In genomic region chr4:102495474-102495873, GRCm38 (mm10) we compare ENCODE assay signal across 11 mouse cellular contexts.
DNase-seq lines count a peak whose midpoint lies in the region; ATAC-seq and TF ChIP-seq lines count a peak whose summit lies in the region.
"Had no signal": no experiment of that assay in that cellular context is flagged by ENCODE, and none has a peak within 500 bp of the region (broad histone marks: within the 10 kb centered on the region; RNA-seq: fewer than 3 reads in every experiment).

No protein-coding gene starts in this region.

- H3K79me2 ChIP-seq in heart, adult 2 months (replicated peaks; ENCODE audit: control insufficient read depth, insufficient read depth, low read length), result peaks cover 6% of the 10 kb centered on the region

- H3K9me3 ChIP-seq in heart, embryonic 12.5 days (replicated peaks), result no peaks in the 10 kb centered on the region
- no peaks in the 10 kb centered on the region for H3K9me3 ChIP-seq in lung, embryonic 16.5 days (ENCODE audit: control insufficient read depth, low read length)
- no peaks in the 10 kb centered on the region for H3K9me3 ChIP-seq in midbrain, postnatal 0 days (ENCODE audit: low read length)
- H3K9me3 ChIP-seq: hindbrain, embryonic 12.5 days; lung, embryonic 15.5 days had no signal

- H3K27ac ChIP-seq in heart, adult 2 months, result peak overlapping the region; percentile 17
- no peak overlapping the region for H3K27ac ChIP-seq in heart, embryonic 12.5 days (ENCODE audit: poor library complexity, severe bottlenecking)
- H3K27ac ChIP-seq in lung, embryonic 16.5 days (ENCODE audit: low read length), result no peak overlapping the region
- H3K27ac ChIP-seq in midbrain, postnatal 0 days (ENCODE audit: low read depth, low read length), result no peak overlapping the region
- H3K27ac ChIP-seq: hindbrain, embryonic 12.5 days had no signal

- no peak overlapping the region for H3K4me3 ChIP-seq in heart, adult 2 months
- H3K4me3 ChIP-seq in heart, embryonic 12.5 days, result no peak overlapping the region
- H3K4me3 ChIP-seq in lung, embryonic 16.5 days (ENCODE audit: low read length), result no peak overlapping the region
- H3K4me3 ChIP-seq in lung, adult 2 months (replicated peaks; ENCODE audit: extremely low read depth, low read depth, low read length), result no peak overlapping the region
- H3K4me3 ChIP-seq in midbrain, postnatal 0 days (ENCODE audit: low read depth, low read length), result no peak overlapping the region
- H3K4me3 ChIP-seq: hindbrain, embryonic 12.5 days; lung, embryonic 15.5 days had no signal

- peaks cover 8% of the 10 kb centered on the region for H3K4me1 ChIP-seq in heart, adult 2 months (ENCODE audit: control insufficient read depth, insufficient read depth, low read length)
- H3K4me1 ChIP-seq in heart, embryonic 12.5 days (replicated peaks), result peaks cover 16% of the 10 kb centered on the region
- peaks cover 5% of the 10 kb centered on the region; the same call in 1 of the 2 replicates for H3K4me1 ChIP-seq in lung, embryonic 16.5 days (replicated peaks; ENCODE audit: control insufficient read depth, insufficient read depth, low read length)
- H3K4me1 ChIP-seq in lung, adult 2 months (ENCODE audit: control insufficient read depth, insufficient read depth, low read length), result peaks cover 2% of the 10 kb centered on the region; the same call in 1 of the 2 replicates
- H3K4me1 ChIP-seq in midbrain, postnatal 0 days (ENCODE audit: insufficient read depth, low read length), result no peaks in the 10 kb centered on the region

- no peak for TF ChIP-seq POLR2A in heart, adult 2 months (IDR thresholded peaks at IDR 0.05; ENCODE audit: insufficient read depth, low read depth, low read length)
- no peak for TF ChIP-seq POLR2A in lung, adult 2 months (IDR thresholded peaks at IDR 0.05; ENCODE audit: borderline replicate concordance, extremely low read depth, low read depth, low read length)

- peaks cover 5% of the 10 kb centered on the region for H3K36me3 ChIP-seq in heart, adult 2 months (ENCODE audit: control insufficient read depth, insufficient read depth, low read length)
- H3K36me3 ChIP-seq in heart, embryonic 12.5 days, result peaks cover 6% of the 10 kb centered on the region; the same call in 1 of the 2 replicates
- H3K36me3 ChIP-seq in lung, embryonic 16.5 days (ENCODE audit: control insufficient read depth, insufficient read depth, low read length), result no peaks in the 10 kb centered on the region
- no peaks in the 10 kb centered on the region; the same call in 1 of the 2 replicates for H3K36me3 ChIP-seq in midbrain, postnatal 0 days (ENCODE audit: insufficient read depth, low read length)
- H3K36me3 ChIP-seq: hindbrain, embryonic 12.5 days; lung, embryonic 15.5 days had no signal

- H3K9ac ChIP-seq in heart, adult 2 months (ENCODE audit: low read depth, low read length), result no peak overlapping the region; the same call in 1 of the 2 replicates
- H3K9ac ChIP-seq in heart, embryonic 12.5 days, result no peak overlapping the region
- no peak overlapping the region for H3K9ac ChIP-seq in lung, embryonic 16.5 days (ENCODE audit: low read length)
- H3K9ac ChIP-seq in midbrain, postnatal 0 days (replicated peaks; ENCODE audit: low read length, poor library complexity, severe bottlenecking), result no peak overlapping the region
- H3K9ac ChIP-seq: hindbrain, embryonic 12.5 days; lung, embryonic 15.5 days had no signal

- WGBS in heart, adult 2 months, result 11% methylated on average over 5 of the region's 5 CpGs
- WGBS in heart, embryonic 12.5 days, result 72% methylated on average over 5 of the region's 5 CpGs
- 32% methylated on average over 5 of the region's 5 CpGs for WGBS in lung, embryonic 16.5 days
- 20% methylated on average over 5 of the region's 5 CpGs for WGBS in lung, adult 2 months
- WGBS in midbrain, postnatal 0 days, result 68% methylated on average over 5 of the region's 5 CpGs

- intact Hi-C loops in heart, adult 2 months (cut with DNase I), result loop anchor here (10.0 kb wide), 1 partner anchor 649 kb away; no protein-coding TSS in a partner anchor

- TF ChIP-seq CTCF in heart, adult 2 months (IDR thresholded peaks at IDR 0.05), result no peak
- no peak for TF ChIP-seq CTCF in lung, adult 2 months (IDR thresholded peaks at IDR 0.05; ENCODE audit: insufficient read depth, low read length)
- TF ChIP-seq CTCF in midbrain, postnatal 0 days (IDR thresholded peaks at IDR 0.05), result no peak

- peak in 1 of 2 experiments; percentile 55 for DNase-seq in heart, adult 2 months
- no peak for DNase-seq in lung, adult 2 months
- peak; percentile 49 for DNase-seq in gastrocnemius, postnatal 25 days
- peak; percentile 58 for DNase-seq in lung, postnatal 36 days
- DNase-seq in midbrain, postnatal 0 days (ENCODE audit: low spot score), result no peak
- DNase-seq in ovary, postnatal 36 days (ENCODE audit: low spot score), result no peak

- no peak overlapping the region for H3K4me2 ChIP-seq in heart, embryonic 12.5 days
- H3K4me2 ChIP-seq in lung, embryonic 16.5 days (ENCODE audit: low read depth, low read length), result no peak overlapping the region
- no peak overlapping the region for H3K4me2 ChIP-seq in midbrain, postnatal 0 days (ENCODE audit: low read depth, low read length, poor library complexity, severe bottlenecking)
- H3K4me2 ChIP-seq: hindbrain, embryonic 12.5 days; lung, embryonic 15.5 days had no signal

- no peak for ATAC-seq in heart, embryonic 12.5 days (ENCODE audit: insufficient number of reproducible peaks, low FRiP score)
- ATAC-seq in lung, embryonic 16.5 days (ENCODE audit: low read depth), result peak; percentile 49; the same call in 1 of the 2 replicates
- ATAC-seq in midbrain, postnatal 0 days (ENCODE audit: low FRiP score), result no peak
- ATAC-seq: midbrain, embryonic 16.5 days had no signal

- TF ChIP-seq EP300 in heart, adult 2 months (IDR thresholded peaks at IDR 0.05; ENCODE audit: insufficient read depth, low read depth, low read length), result no peak

- H3K27me3 ChIP-seq in heart, adult 2 months (ENCODE audit: control insufficient read depth, insufficient read depth, low read length), result no peaks in the 10 kb centered on the region
- no peaks in the 10 kb centered on the region for H3K27me3 ChIP-seq in heart, embryonic 12.5 days (replicated peaks)
- H3K27me3 ChIP-seq in lung, embryonic 16.5 days (ENCODE audit: control insufficient read depth, insufficient read depth, low read depth, low read length), result no peaks in the 10 kb centered on the region
- no peaks in the 10 kb centered on the region for H3K27me3 ChIP-seq in midbrain, postnatal 0 days (ENCODE audit: insufficient read depth, low read length)
- H3K27me3 ChIP-seq: hindbrain, embryonic 12.5 days; lung, embryonic 15.5 days had no signal

Comparison
In these comparisons a context has a peak if more than half of its experiments do, and no peak if none do; other contexts are left out.
1. DNase-seq: peak in gastrocnemius, postnatal 25 days (single experiment) and lung, postnatal 36 days (single experiment); none in lung, adult 2 months (single experiment), midbrain, postnatal 0 days (single experiment) and ovary, postnatal 36 days (single experiment).